Comparison of ENCODE assay signal across 24 mouse cellular contexts in the genomic region with DNA sequence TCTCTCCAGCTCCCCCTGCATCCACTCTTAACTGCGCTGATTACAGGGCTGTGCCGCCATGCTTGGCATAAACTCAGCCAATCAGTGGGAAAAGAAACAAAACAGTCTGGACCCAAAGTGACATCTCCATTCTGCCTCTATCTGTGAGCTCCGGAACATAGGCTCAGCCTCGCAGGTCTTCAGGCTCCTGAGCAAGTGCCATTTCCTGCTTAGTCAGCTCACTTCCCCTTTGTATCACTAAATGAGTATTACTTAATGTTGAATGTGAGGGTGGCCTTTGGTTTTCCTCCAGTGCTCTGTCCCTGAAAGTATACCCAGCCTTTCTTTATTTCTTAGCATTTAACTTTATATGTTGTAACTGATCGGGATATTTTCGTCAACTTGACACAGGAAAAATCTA. TPM values are rescaled to one million over a fixed set of nuclear protein-coding genes. Genes with fewer than 3 reads are reported as not detected.
DNase-seq lines count a peak whose midpoint lies in the region; ATAC-seq and TF ChIP-seq lines count a peak whose summit lies in the region.
"Had no signal": no experiment of that assay in that cellular context is flagged by ENCODE, and none has a peak within 500 bp of the region (broad histone marks: within the 10 kb centered on the region; RNA-seq: fewer than 3 reads in every experiment).

No protein-coding gene starts in this region.

- no peaks in the 10 kb centered on the region for H3K27me3 ChIP-seq in hindbrain, postnatal 0 days (ENCODE audit: insufficient read depth, low read length)
- H3K27me3 ChIP-seq: forebrain, embryonic 13.5 days; hindbrain, embryonic 13.5 days had no signal

- 87% methylated on average over 6 of the region's 6 CpGs for WGBS in hindbrain, postnatal 0 days

- H3K4me1 ChIP-seq in hindbrain, postnatal 0 days (ENCODE audit: insufficient read depth, low read length), result no peaks in the 10 kb centered on the region
- H3K4me1 ChIP-seq: forebrain, embryonic 13.5 days; heart, embryonic 10.5 days; hindbrain, embryonic 13.5 days had no signal

- H3K4me2 ChIP-seq in hindbrain, postnatal 0 days (ENCODE audit: low read depth, low read length), result no peak overlapping the region
- H3K4me2 ChIP-seq: forebrain, embryonic 13.5 days; hindbrain, embryonic 13.5 days had no signal

- no peak overlapping the region for H3K27ac ChIP-seq in hindbrain, postnatal 0 days
- H3K27ac ChIP-seq: forebrain, embryonic 13.5 days; gastrocnemius, adult 2 months; heart, embryonic 10.5 days; hindbrain, embryonic 13.5 days had no signal

- H3K4me3 ChIP-seq in hindbrain, postnatal 0 days (ENCODE audit: low read length), result no peak overlapping the region
- H3K4me3 ChIP-seq: forebrain, embryonic 13.5 days; gastrocnemius, adult 2 months; heart, embryonic 10.5 days; hindbrain, embryonic 13.5 days had no signal

- no peak for TF ChIP-seq CTCF in hindbrain, postnatal 0 days (IDR thresholded peaks at IDR 0.05; ENCODE audit: low read depth)

- peak; percentile 53 to 71; a peak in 3 of 4 replicates for ATAC-seq in hematopoietic stem cell, adult 5-6 weeks (replicated peaks in 1 of 2; ENCODE audit: insufficient read depth in 1 of 2, low FRiP score in 2 of 2, low TSS enrichment in 1 of 2, low read depth in 1 of 2, poor library complexity in 2 of 2, severe bottlenecking in 2 of 2)
- ATAC-seq in monocyte, adult 5-6 weeks (replicated peaks; ENCODE audit: insufficient number of reproducible peaks, low FRiP score, low TSS enrichment, poor library complexity, severe bottlenecking), result peak; percentile 75
- no peak for ATAC-seq in hindbrain, postnatal 0 days
- ATAC-seq: forebrain, embryonic 13.5 days had no signal

- H3K9me3 ChIP-seq in hindbrain, postnatal 0 days (ENCODE audit: low read length), result no peaks in the 10 kb centered on the region
- H3K9me3 ChIP-seq: forebrain, embryonic 13.5 days; G1E; heart, embryonic 10.5 days; hindbrain, embryonic 13.5 days had no signal

- H3K9ac ChIP-seq in hindbrain, postnatal 0 days (replicated peaks; ENCODE audit: low read length), result no peak overlapping the region
- H3K9ac ChIP-seq: forebrain, embryonic 13.5 days; hindbrain, embryonic 13.5 days had no signal

- DNase-seq in lung, postnatal 36 days, result peak; percentile 12
- no peak for DNase-seq in lung, postnatal 10 days
- DNase-seq in heart, adult 9 months (ENCODE audit: low spot score in 2 of 2), result no peak
- no peak for DNase-seq in right cerebral cortex, postnatal 36 days (ENCODE audit: low spot score in 2 of 2)
- DNase-seq in hindbrain, postnatal 0 days (ENCODE audit: low spot score), result no peak
- DNase-seq: adrenal gland, postnatal 10 days; cerebellum, adult 11 months; cerebellum, adult 8-10 months; cerebellum, postnatal 25 days; gastrocnemius, adult 2 months; gastrocnemius, postnatal 25 days; heart, adult 11 months; heart, postnatal 10 days; heart, postnatal 4 days had no signal

- peaks cover 28% of the 10 kb centered on the region; the same call in 1 of the 2 replicates for H3K36me3 ChIP-seq in hindbrain, postnatal 0 days (ENCODE audit: insufficient read depth, low read length)

RNA-seq across cellular contexts. Expression of a gene that starts 8.4 kb away (rescaled TPM):
- total RNA-seq in hematopoietic stem cell, adult 5-6 weeks (2017), result not detected in 2 replicates
- not detected in 3 replicates for total RNA-seq in monocyte, adult 5-6 weeks (2017)
- total RNA-seq in hindbrain, postnatal 0 days (2014; rRNA removed), result not detected in 2 replicates
- polyA plus RNA-seq in hindbrain, postnatal 0 days (2015; fragmentation: Nextera tagmentation; extraction: Ambion mirVana), result not detected in 2 replicates
- total RNA-seq: adrenal gland, postnatal 10 days; adrenal gland, postnatal 4 days; G1E; gastrocnemius, adult 2 months; gastrocnemius, postnatal 25 days; heart, postnatal 10 days; heart, postnatal 4 days had no signal
- polyA plus RNA-seq: brain, embryonic 14.5 days; embryonic facial prominence, embryonic 14.5 days; forebrain, embryonic 13.5 days; G1E; heart, embryonic 10.5 days; heart, embryonic 14.5 days; hindbrain, embryonic 13.5 days had no signal

RNA-seq across cellular contexts. Expression of a gene that starts 19.8 kb away (rescaled TPM):
- 9.1 and 10.0 TPM in 2 replicates for total RNA-seq in hematopoietic stem cell, adult 5-6 weeks (2017)
- total RNA-seq in monocyte, adult 5-6 weeks (2017), result 7.7 to 20.2 TPM (median 15.8 TPM) in 3 replicates
- 29.4 and 33.7 TPM in 2 replicates for total RNA-seq in hindbrain, postnatal 0 days (2014; rRNA removed)
- 21.1 and 22.3 TPM in 2 replicates for polyA plus RNA-seq in hindbrain, postnatal 0 days (2015; fragmentation: Nextera tagmentation; extraction: Ambion mirVana)

RNA-seq across cellular contexts. Expression of a gene that starts 24.8 kb away (rescaled TPM):
- 84.0 and 85.4 TPM in 2 replicates for total RNA-seq in hematopoietic stem cell, adult 5-6 weeks (2017)
- 113 to 135 TPM (median 117 TPM) in 3 replicates for total RNA-seq in monocyte, adult 5-6 weeks (2017)
- total RNA-seq in hindbrain, postnatal 0 days (2014; rRNA removed), result 3.9 and 9.0 TPM in 2 replicates
- polyA plus RNA-seq in hindbrain, postnatal 0 days (2015; fragmentation: Nextera tagmentation; extraction: Ambion mirVana), result 12.1 and 13.5 TPM in 2 replicates

RNA-seq across cellular contexts. Expression of a gene that starts 27.5 kb away (rescaled TPM):
- not detected in 2 replicates for total RNA-seq in hematopoietic stem cell, adult 5-6 weeks (2017)
- total RNA-seq in monocyte, adult 5-6 weeks (2017), result not detected in 3 replicates
- 0.84 and 2.5 TPM in 2 replicates for total RNA-seq in hindbrain, postnatal 0 days (2014; rRNA removed)
- 1.0 and 1.5 TPM in 2 replicates for polyA plus RNA-seq in hindbrain, postnatal 0 days (2015; fragmentation: Nextera tagmentation; extraction: Ambion mirVana)
- polyA plus RNA-seq: G1E had no signal
